Mouse (Mus musculus) retina, postnatal 7 days (tissue): Measurements from ENCODE around the gene Cldn4.
"Not testable (repeated sequence)": the region's sequence is repeated elsewhere in the genome, so short reads cannot be mapped to it uniquely, and the experiment has no call there.

Source experiments
- DNase-seq: peaks from one replicate; pipeline ENCODE4 v3.0.0-alpha.2; 2012; ENCODE audit warnings: low read depth, low spot score

The Cldn4 gene

GRCm38 (mm10) chr5:134964655-134965054 is 17.9 kb upstream of the Cldn4 start:
- DNase-seq: not testable (repeated sequence)

DNA sequence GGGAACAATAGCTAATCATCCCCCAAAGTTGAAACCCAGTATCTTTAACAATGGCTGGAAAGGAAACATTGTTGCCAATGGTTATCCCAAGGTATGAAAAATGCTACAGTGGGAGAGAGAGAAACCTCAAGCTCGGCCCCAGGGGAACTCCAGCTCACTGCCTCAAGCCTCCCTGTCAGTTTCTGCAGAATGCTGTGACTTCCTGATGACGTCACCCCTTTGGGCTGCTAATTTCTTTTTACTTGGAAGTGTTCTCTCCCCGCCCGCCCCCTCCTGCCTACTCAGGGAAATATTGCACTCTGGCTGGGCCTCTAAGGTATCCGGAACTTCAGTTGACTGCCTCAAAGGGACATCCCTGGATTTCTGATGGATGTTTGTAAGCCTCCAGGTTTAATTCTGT is 16.8 kb upstream of the Cldn4 start:
- no peak for DNase-seq

GRCm38 (mm10) chr5:134961519-134961918 is 14.8 kb upstream of the Cldn4 start:
- no peak for DNase-seq

- DNase-seq: no peak
Observed at GRCm38 (mm10) chr5:134960430-134960829, 13.7 kb upstream of the Cldn4 start.

DNA sequence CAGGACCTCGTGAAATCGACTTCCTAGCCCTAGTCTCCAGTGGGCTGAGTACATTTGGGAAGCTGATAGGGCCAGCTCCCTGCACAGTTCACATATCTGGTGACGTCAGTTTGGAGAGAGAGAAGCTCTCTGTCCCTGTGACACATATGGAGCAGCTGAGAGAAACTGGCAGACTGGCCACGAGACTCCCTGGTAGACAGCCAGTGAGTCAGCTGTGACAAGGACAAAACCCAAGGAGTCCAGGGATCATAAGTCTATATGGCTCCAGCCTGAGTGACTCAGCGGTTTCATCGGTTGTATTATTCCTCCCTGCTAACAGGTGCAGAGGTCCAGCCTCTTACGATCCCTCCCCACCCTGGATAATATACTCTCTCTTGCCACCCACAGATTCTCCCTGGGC is 12.4 kb upstream of the Cldn4 start:
- DNase-seq: no peak

DNA sequence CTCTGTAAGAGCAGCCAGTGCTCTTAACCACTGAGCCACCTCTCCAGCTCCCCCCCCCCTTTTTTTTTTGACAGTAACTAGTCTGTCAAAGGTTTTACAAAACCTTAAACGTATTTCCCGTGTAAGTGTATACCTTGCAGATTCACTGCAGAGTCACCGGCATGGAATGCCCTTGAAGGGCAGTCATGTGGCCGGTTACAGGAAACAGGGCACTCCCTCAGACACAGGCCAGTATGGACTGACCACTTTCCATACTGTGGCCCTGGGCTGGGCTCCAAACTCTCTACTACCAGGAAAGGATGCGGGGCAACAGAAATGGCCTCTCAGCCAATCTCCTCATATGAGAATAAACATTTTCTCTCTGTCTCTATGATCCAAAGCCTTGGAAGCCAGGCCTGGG is 8.8 kb upstream of the Cldn4 start:
- DNase-seq: no peak

- no peak for DNase-seq
Observed at GRCm38 (mm10) chr5:134951053-134951884, 4.5 kb upstream of the Cldn4 start.

GRCm38 (mm10) chr5:134948085-134948439 is 1.3 kb upstream of the Cldn4 start:
- no peak for DNase-seq

- no peak for DNase-seq
Observed at GRCm38 (mm10) chr5:134947420-134948084, 818 bp upstream of the Cldn4 start.

DNA sequence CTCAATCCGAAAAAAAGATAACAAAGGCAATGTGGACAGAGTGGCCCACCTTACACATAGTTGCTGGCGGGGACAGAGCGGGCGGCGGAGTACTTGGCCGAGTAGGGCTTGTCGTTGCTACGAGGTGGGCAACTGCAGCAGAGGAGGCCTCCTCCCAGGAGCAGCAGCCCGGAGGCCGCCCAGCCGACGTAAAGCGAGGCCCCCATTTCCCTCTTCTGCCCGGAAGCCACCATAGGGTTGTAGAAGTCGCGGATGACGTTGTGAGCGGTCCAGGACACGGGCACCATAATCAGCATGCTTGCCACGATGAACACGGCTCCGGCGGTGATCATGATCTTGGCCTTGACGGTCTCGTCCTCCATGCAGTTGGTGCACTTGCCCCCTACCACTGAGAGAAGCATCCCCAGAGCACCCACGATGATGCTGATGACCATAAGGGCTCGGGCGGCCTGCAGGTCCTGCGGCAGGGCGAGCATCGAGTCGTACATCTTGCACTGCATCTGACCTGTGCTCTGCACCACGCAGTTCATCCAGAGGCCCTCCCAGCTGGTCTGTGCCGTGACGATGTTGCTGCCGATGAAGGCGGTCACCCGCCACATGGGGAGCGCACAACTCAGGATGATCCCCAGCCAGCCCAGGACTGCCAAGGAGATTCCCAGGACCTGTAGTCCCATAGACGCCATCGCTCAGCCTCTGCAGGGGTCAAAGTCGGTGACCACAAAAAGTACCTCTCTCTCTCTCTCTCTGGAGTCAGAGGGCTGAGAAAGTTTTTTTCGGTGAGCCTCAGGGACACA is 474 bp downstream of the Cldn4 start:
- no peak for DNase-seq

- DNase-seq: no peak
Observed at GRCm38 (mm10) chr5:134945266-134945959, 1.3 kb downstream of the Cldn4 start.

- no peak for DNase-seq
Observed at GRCm38 (mm10) chr5:134944179-134944578, 2.6 kb downstream of the Cldn4 start.

GRCm38 (mm10) chr5:134942740-134943139 is 4.0 kb downstream of the Cldn4 start:
- DNase-seq: no peak

DNA sequence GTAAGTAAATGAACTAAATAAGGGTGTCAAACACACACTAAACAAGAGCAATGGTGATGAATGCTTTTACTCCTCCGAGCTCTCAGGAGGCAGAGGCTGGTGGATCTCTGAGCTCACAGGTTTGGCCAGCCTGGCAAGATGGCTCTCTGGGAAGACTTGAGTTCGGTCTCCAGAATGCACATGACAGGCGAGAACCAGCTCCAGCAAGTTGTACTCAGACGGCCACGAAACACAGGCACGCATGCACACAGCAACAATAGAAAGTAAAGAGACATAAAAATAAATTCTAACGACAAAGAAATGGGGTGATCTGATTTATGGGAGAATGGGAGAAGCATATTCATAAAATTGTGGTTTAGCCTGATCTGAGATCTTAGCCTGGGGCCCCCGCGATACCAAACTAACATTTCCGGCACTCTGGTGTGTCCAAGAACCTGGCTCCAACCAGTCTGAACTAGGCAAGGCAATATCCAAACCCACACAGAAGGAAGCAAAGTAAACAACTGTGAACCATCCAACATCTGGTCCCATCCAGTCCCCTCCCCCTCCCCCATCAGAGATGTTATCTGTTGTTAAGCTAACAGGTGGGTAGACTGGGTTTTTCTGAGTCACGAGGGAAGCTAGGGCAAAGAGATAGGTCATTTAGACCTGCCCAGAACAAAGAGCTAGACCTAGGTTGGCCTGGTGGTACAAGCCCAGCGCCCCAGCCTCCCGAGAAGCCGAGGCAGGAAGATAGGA is 5.1 kb downstream of the Cldn4 start:
- DNase-seq: no peak

GRCm38 (mm10) chr5:134939554-134939953 is 7.2 kb downstream of the Cldn4 start:
- DNase-seq: not testable (repeated sequence)

- DNase-seq: no peak
Observed at GRCm38 (mm10) chr5:134939069-134939468, 7.7 kb downstream of the Cldn4 start.

DNA sequence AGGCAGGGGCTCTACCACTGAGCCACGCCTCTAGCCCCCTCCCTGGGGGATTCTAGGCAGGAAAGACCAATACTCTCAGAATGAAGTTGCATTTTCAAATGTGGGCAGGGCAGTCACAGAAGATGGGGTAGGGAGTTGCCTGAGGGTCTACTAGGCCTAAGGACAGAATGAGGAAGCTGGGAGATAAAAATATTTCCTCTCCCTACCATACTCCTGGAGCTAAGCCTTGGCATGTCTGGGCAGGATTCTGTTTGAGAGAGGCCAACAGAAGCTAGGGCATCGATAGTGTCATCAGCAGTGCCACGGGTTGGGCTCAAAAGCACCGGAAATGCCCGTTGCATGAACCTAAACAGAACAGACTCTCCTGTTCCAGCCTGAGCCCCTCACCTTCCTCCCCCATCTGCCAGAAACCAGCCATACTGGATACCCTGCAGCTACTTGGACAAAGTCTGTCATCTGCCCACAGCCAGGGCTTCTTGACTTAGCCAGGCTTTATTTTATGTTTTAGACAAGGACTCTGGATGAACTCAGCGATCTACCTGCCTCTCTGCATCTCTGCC is 10.0 kb downstream of the Cldn4 start:
- DNase-seq: no peak

- DNase-seq: no peak
Observed at GRCm38 (mm10) chr5:134936051-134936450, 10.7 kb downstream of the Cldn4 start.

- no peak for DNase-seq
Observed at GRCm38 (mm10) chr5:134934666-134935065, 12.1 kb downstream of the Cldn4 start.

- DNase-seq: not testable (repeated sequence)
Observed at GRCm38 (mm10) chr5:134933686-134934085, 13.0 kb downstream of the Cldn4 start.

- no peak for DNase-seq
Observed at GRCm38 (mm10) chr5:134933281-134933680, 13.5 kb downstream of the Cldn4 start.
